In genomic region chr4:105406786-105407464, GRCm38 (mm10) we compare ENCODE assay signal across 15 mouse cellular contexts.
DNase-seq lines count a peak whose midpoint lies in the region; ATAC-seq and TF ChIP-seq lines count a peak whose summit lies in the region.
"Had no signal": no experiment of that assay in that cellular context is flagged by ENCODE, and none has a peak within 500 bp of the region (broad histone marks: within the 10 kb centered on the region; RNA-seq: fewer than 3 reads in every experiment).

No protein-coding gene starts in this region.

- 55% methylated on average over 14 of the region's 14 CpGs for WGBS in hindbrain, embryonic 10.5 days
- 58% methylated on average over 14 of the region's 14 CpGs for WGBS in hindbrain, postnatal 0 days
- WGBS in neural tube, embryonic 15.5 days: 58% methylated on average over 14 of the region's 14 CpGs
- WGBS in limb, embryonic 12.5 days: 27% methylated on average over 14 of the region's 14 CpGs

- no peak overlapping the region for H3K9ac ChIP-seq in hindbrain, postnatal 0 days (replicated peaks; ENCODE audit: low read length)
- H3K9ac ChIP-seq in neural tube, embryonic 15.5 days (replicated peaks): no peak overlapping the region
- H3K9ac ChIP-seq in limb, embryonic 12.5 days (replicated peaks): no peak overlapping the region
- H3K9ac ChIP-seq: liver, embryonic 13.5 days had no signal

- TF ChIP-seq CTCF in hindbrain, postnatal 0 days (IDR thresholded peaks at IDR 0.05; ENCODE audit: low read depth): no peak

- H3K36me3 ChIP-seq in hindbrain, embryonic 10.5 days: no peaks in the 10 kb centered on the region
- H3K36me3 ChIP-seq in hindbrain, postnatal 0 days (ENCODE audit: insufficient read depth, low read length): no peaks in the 10 kb centered on the region
- H3K36me3 ChIP-seq in neural tube, embryonic 15.5 days: no peaks in the 10 kb centered on the region
- H3K36me3 ChIP-seq in limb, embryonic 12.5 days: no peaks in the 10 kb centered on the region
- H3K36me3 ChIP-seq: liver, embryonic 13.5 days; midbrain, embryonic 10.5 days had no signal

- peak overlapping the region; percentile 66 for H3K27ac ChIP-seq in hindbrain, embryonic 10.5 days
- H3K27ac ChIP-seq in hindbrain, postnatal 0 days: no peak overlapping the region
- no peak overlapping the region for H3K27ac ChIP-seq in neural tube, embryonic 15.5 days (replicated peaks)
- peak overlapping the region; percentile 31; the same call in 1 of the 2 replicates for H3K27ac ChIP-seq in limb, embryonic 12.5 days
- H3K27ac ChIP-seq: liver, embryonic 13.5 days; midbrain, embryonic 10.5 days had no signal

- H3K27me3 ChIP-seq in hindbrain, embryonic 10.5 days (ENCODE audit: insufficient read depth, poor library complexity, severe bottlenecking): no peaks in the 10 kb centered on the region
- H3K27me3 ChIP-seq in hindbrain, postnatal 0 days (ENCODE audit: insufficient read depth, low read length): no peaks in the 10 kb centered on the region
- no peaks in the 10 kb centered on the region for H3K27me3 ChIP-seq in neural tube, embryonic 15.5 days (replicated peaks)
- no peaks in the 10 kb centered on the region for H3K27me3 ChIP-seq in limb, embryonic 12.5 days
- H3K27me3 ChIP-seq: liver, embryonic 13.5 days; Patski had no signal

- H3K4me3 ChIP-seq in hindbrain, embryonic 10.5 days: no peak overlapping the region
- H3K4me3 ChIP-seq in hindbrain, postnatal 0 days (ENCODE audit: low read length): no peak overlapping the region
- no peak overlapping the region for H3K4me3 ChIP-seq in neural tube, embryonic 15.5 days (replicated peaks)
- no peak overlapping the region for H3K4me3 ChIP-seq in limb, embryonic 12.5 days (replicated peaks)
- H3K4me3 ChIP-seq: liver, embryonic 13.5 days; midbrain, embryonic 10.5 days had no signal

- peaks cover 19% of the 10 kb centered on the region for H3K4me1 ChIP-seq in hindbrain, embryonic 10.5 days (replicated peaks)
- no peaks in the 10 kb centered on the region for H3K4me1 ChIP-seq in hindbrain, postnatal 0 days (ENCODE audit: insufficient read depth, low read length)
- no peaks in the 10 kb centered on the region; the same call in 1 of the 2 replicates for H3K4me1 ChIP-seq in neural tube, embryonic 15.5 days
- H3K4me1 ChIP-seq in limb, embryonic 12.5 days (replicated peaks): peaks cover 25% of the 10 kb centered on the region
- H3K4me1 ChIP-seq: liver, embryonic 13.5 days had no signal

- no peak overlapping the region for H3K4me2 ChIP-seq in hindbrain, postnatal 0 days (ENCODE audit: low read depth, low read length)
- no peak overlapping the region for H3K4me2 ChIP-seq in neural tube, embryonic 15.5 days
- H3K4me2 ChIP-seq in limb, embryonic 12.5 days: peak overlapping the region; percentile 15
- H3K4me2 ChIP-seq: heart, embryonic 11.5 days; liver, embryonic 13.5 days had no signal

- H3K9me3 ChIP-seq in hindbrain, embryonic 10.5 days: no peaks in the 10 kb centered on the region
- H3K9me3 ChIP-seq in hindbrain, postnatal 0 days (ENCODE audit: low read length): no peaks in the 10 kb centered on the region
- no peaks in the 10 kb centered on the region for H3K9me3 ChIP-seq in neural tube, embryonic 15.5 days (replicated peaks)
- H3K9me3 ChIP-seq in limb, embryonic 12.5 days: no peaks in the 10 kb centered on the region
- H3K9me3 ChIP-seq: liver, embryonic 13.5 days; midbrain, embryonic 10.5 days had no signal

- peak; percentile 49 for DNase-seq in hindbrain, embryonic 10.5 days (ENCODE audit: low spot score)
- no peak for DNase-seq in hindbrain, postnatal 0 days (ENCODE audit: low spot score)
- peak; percentile 61 for DNase-seq in neural tube, embryonic 10.5 days (ENCODE audit: extremely low spot score, low spot score)
- DNase-seq in left cerebral cortex, adult 8-10 months (ENCODE audit: low spot score in 2 of 2): no peak
- no peak for DNase-seq in layer of hippocampus, adult 18-20 months (ENCODE audit: low spot score in 2 of 2)
- no peak for DNase-seq in heart, adult 18-20 months
- DNase-seq: gastrocnemius, postnatal 36 days; liver, embryonic 13.5 days; thymus, postnatal 14 days had no signal

- ATAC-seq in hindbrain, postnatal 0 days: no peak
- ATAC-seq in neural tube, embryonic 15.5 days (ENCODE audit: low FRiP score): no peak
- no peak for ATAC-seq in limb, embryonic 12.5 days (ENCODE audit: insufficient number of reproducible peaks, insufficient read depth, low FRiP score, low TSS enrichment, low read depth)
- ATAC-seq: lung, postnatal 0 days; Patski had no signal

Comparison
In these comparisons a context has a peak if more than half of its experiments do, and no peak if none do; other contexts are left out.
1. DNase-seq: peak in hindbrain, embryonic 10.5 days (single experiment) and neural tube, embryonic 10.5 days (single experiment); none in hindbrain, postnatal 0 days (single experiment), left cerebral cortex, adult 8-10 months (0 of 2), layer of hippocampus, adult 18-20 months (0 of 2) and heart, adult 18-20 months (0 of 2).
2. H3K27ac ChIP-seq: peak in hindbrain, embryonic 10.5 days (single experiment) and limb, embryonic 12.5 days (single experiment); none in hindbrain, postnatal 0 days (single experiment) and neural tube, embryonic 15.5 days (single experiment).